Mouse (Mus musculus) left cerebral cortex, adult 8-10 months (tissue): ENCODE measurements around the gene Zfp185. TPM values are rescaled to one million over a fixed set of nuclear protein-coding genes. Genes with fewer than 3 reads are reported as not detected.
"Not testable (repeated sequence)": the region's sequence is repeated elsewhere in the genome, so short reads cannot be mapped to it uniquely, and the experiment has no call there.

ENCODE experiments used
- DNase-seq, 2 experiments: peaks; one replicate each; pipeline ENCODE4 v3.0.0; 2022; ENCODE audit warnings: low spot score in 2 of 2
- microRNA-seq, 2 experiments: library from miRNA; unstranded; fragments of <30 nt; microRNA quantifications; one replicate each; pipeline ENCODE4 v1.2.0; 2022
- total RNA-seq, 4 experiments: library from RNA; stranded (reverse); gene quantifications; 2 replicates each; pipeline ENCODE4 v1.2.4; 2022

The Zfp185 gene
- total RNA-seq, 4 experiments from 2014 or later = 0.76 to 1.5 (median 1.0) TPM

- no peak for DNase-seq
Measured at GRCm38 (mm10) chrX:73062323-73062722, 75.2 kb downstream of the Zfp185 start.

- DNase-seq = peak; percentile 5 to 33
Measured at GRCm38 (mm10) chrX:73063512-73064414, 76.6 kb downstream of the Zfp185 start.

GRCm38 (mm10) chrX:73064415-73064793, 77.3 kb downstream of the Zfp185 start, which contains the start of gene Pnma3:
Gene Pnma3 (plus strand): TSS chrX:73064787.
- no peak for DNase-seq

- not testable (repeated sequence) for DNase-seq
Measured at GRCm38 (mm10) chrX:73066765-73067312, 79.7 kb downstream of the Zfp185 start.

Small RNA genes within 50 kb of the gene (microRNA-seq; reads per million reads assigned to microRNA genes)
- gene Mir2137 = 0 to 0.63 reads per million in 2 experiments

Other genes with a start within 250 kb of the Zfp185 start
- gene Gabrq, start 162.2 kb upstream of the Zfp185 start, total RNA-seq = 1 to 10 TPM; 1.5 to 3.2 (median 2.1) TPM
- 10 to 100 TPM; 51.6 to 59.8 (median 55.7) TPM for gene Cetn2, start 68.9 kb upstream of the Zfp185 start, total RNA-seq
- gene Nsdhl, start 68.8 kb upstream of the Zfp185 start, total RNA-seq = 10 to 100 TPM; 24.5 to 31.2 (median 28.4) TPM
- under 1 TPM in 3 of 4 experiments, not detected in 1; 0.23 to 0.33 (median 0.23) TPM for gene Pnma5, start 49.8 kb downstream of the Zfp185 start, total RNA-seq
- 10 to 100 TPM; 15.9 to 21.3 (median 17.6) TPM for gene Pnma3, start 77.4 kb downstream of the Zfp185 start, total RNA-seq
- 1 to 10 TPM in 1 of 4 experiments, under 1 TPM in 1, not detected in 2; 0.62 to 3.0 TPM for gene Xlr4a, start 95.1 kb downstream of the Zfp185 start, total RNA-seq
- gene Xlr3a, start 109.8 kb downstream of the Zfp185 start, total RNA-seq = 1 to 10 TPM in 3 of 4 experiments, under 1 TPM in 1; 0.65 to 6.2 (median 2.9) TPM
- gene Gm14685, start 129.7 kb downstream of the Zfp185 start, total RNA-seq = under 1 TPM in 3 of 4 experiments, not detected in 1; 0.42 to 0.91 (median 0.91) TPM
- not detected for gene Xlr5b, start 161.5 kb downstream of the Zfp185 start, total RNA-seq
- gene DXBay18, start 162.1 kb downstream of the Zfp185 start, total RNA-seq = 1 to 10 TPM in 2 of 4 experiments, under 1 TPM in 2; 0.53 to 1.7 (median 0.81) TPM
- not detected for gene Spin2d, start 189.7 kb downstream of the Zfp185 start, total RNA-seq
- gene Xlr3b, start 204.9 kb downstream of the Zfp185 start, total RNA-seq = 10 to 100 TPM in 1 of 4 experiments, 1 to 10 TPM in 2, under 1 TPM in 1; 0.65 to 13.8 (median 4.2) TPM
- 1 to 10 TPM in 2 of 4 experiments, not detected in 2; 1.4 to 2.1 TPM for gene Xlr4b, start 227.0 kb downstream of the Zfp185 start, total RNA-seq
- 10 to 100 TPM; 13.1 to 16.9 (median 14.0) TPM for gene F8a, start 241.0 kb downstream of the Zfp185 start, total RNA-seq